Mouse (Mus musculus) CH12.LX (cell line): ENCODE data around the gene Extl2.

ENCODE experiments used
- CTCF ChIP-seq, 2 experiments: IDR thresholded peaks in 1 of 2; conservative IDR thresholded peaks in 1 of 2; 2 replicates each; pipeline ENCODE4 v1.5.1; 2011 to 2012; ENCODE audit warnings: low read depth in 2 of 2, low read length in 2 of 2, improper control_type of control experiment in 1 of 2, inconsistent platforms in 1 of 2, mild to moderate bottlenecking in 1 of 2, moderate library complexity in 1 of 2
- MAX ChIP-seq: IDR thresholded peaks from 2 replicates; pipeline ENCODE4 v1.6.1; 2011; ENCODE audit warnings: low read length, improper control_type of control experiment
- USF1 ChIP-seq: IDR thresholded peaks from 2 replicates; pipeline ENCODE4 v1.6.1; 2014; ENCODE audit warnings: low read depth, mild to moderate bottlenecking, inconsistent platforms, low read length, improper control_type of control experiment

DNA sequence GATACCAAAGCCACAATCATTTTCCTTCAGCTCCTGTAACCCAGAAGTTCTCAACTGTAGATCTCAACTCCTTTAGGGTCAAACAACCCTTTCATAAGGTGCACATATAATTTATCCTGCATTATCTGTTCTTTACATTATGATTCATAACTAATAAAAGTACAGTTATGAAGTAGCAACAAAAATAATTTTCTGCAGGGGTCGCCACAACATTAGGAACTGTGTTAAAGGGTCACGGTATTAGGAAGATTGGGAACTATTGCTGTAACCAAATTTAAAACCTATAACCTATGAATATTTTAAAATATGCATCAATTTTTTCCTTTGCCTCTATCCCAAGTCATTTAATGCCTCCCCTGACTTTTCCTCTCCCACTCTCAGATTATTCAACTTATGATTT, 38.7 kb downstream of the Extl2 start:
- TF ChIP-seq USF1: no peak
- TF ChIP-seq CTCF (conservative IDR thresholded peaks at IDR 0.05 in 1 of 2, IDR thresholded peaks at IDR 0.05 in 1 of 2; ENCODE audit: low read depth in 2 of 2, low read length in 2 of 2): peak in 1 of 2 experiments; percentile 43; a peak in 2 of 4 replicates
- no peak for TF ChIP-seq MAX
